Mouse (Mus musculus) olfactory bulb, adult 2 months (tissue): ENCODE data around the gene Frmd6.

Experiments
- CTCF ChIP-seq: fragments of 200-500 bp; IDR thresholded peaks from 2 replicates; pipeline ENCODE4 v1.5.1; 2012; ENCODE audit warnings: low read depth, mild to moderate bottlenecking, low read length, moderate library complexity; ENCODE audit not compliant: insufficient read depth
- POLR2A ChIP-seq: fragments of 200-500 bp; IDR thresholded peaks from 2 replicates; pipeline ENCODE4 v1.6.1; 2012; ENCODE audit warnings: mild to moderate bottlenecking, low read depth, low read length, moderate library complexity; ENCODE audit not compliant: insufficient read depth

- no peak for TF ChIP-seq POLR2A
- TF ChIP-seq CTCF, result no peak
Measured at GRCm38 (mm10) chr12:70783049-70783448, 42.3 kb upstream of the Frmd6 start.
